Mouse (Mus musculus) frontal cortex, adult (tissue): ENCODE results near the gene Fbxo7.

Experiments used
- ATAC-seq: cut with Nextera tagmentation; 2 replicates; pipeline ENCODE4 v1.9.2; 2017; ENCODE audit warnings: mild to moderate bottlenecking, moderate library complexity, mixed read lengths; ENCODE audit not compliant: low TSS enrichment

Fbxo7 gene

DNA sequence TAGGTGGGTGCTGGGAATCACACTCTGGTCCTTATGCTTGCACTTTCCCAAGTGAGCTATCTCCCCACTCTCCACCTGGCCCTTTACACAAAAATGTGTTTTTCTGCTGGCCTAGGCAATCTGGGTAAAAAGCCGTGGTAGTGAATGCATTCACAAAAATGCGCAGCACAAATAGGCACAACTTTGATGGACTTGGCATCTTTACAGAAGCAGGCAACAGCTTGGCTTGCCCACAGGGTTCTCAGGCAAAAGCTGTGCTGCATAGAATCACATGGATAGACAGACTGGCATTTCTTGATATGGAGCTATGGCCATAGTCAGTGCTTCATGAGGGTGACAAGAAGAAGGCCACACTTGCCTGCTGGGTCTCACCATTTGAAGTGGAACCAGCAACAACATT is 57.0 kb downstream of the Fbxo7 start:
- no peak for ATAC-seq

GRCm38 (mm10) chr10:86079921-86080320 is 58.1 kb downstream of the Fbxo7 start:
- no peak for ATAC-seq

DNA sequence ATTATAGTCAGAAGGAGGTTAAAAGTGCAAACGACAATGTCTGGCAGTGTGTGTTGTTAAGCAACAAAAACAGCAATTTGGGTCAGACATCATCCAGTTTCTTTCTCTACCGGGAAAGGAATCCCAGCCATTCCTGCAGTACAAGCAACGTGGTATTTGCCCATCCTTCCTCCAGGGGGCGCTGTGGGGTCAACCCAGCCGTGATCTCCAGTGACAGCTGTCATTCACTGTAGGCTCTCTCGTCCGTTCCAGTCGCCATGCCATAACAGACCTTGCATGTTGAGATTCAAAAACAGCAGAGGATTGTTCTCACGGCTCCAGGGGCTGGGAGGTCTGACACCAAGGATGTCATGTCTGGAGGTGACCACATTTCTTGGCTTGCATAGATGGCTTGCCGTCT is 70.1 kb downstream of the Fbxo7 start:
- ATAC-seq: no peak

GRCm38 (mm10) chr10:86093109-86094035 is 71.6 kb downstream of the Fbxo7 start:
- no peak for ATAC-seq

DNA sequence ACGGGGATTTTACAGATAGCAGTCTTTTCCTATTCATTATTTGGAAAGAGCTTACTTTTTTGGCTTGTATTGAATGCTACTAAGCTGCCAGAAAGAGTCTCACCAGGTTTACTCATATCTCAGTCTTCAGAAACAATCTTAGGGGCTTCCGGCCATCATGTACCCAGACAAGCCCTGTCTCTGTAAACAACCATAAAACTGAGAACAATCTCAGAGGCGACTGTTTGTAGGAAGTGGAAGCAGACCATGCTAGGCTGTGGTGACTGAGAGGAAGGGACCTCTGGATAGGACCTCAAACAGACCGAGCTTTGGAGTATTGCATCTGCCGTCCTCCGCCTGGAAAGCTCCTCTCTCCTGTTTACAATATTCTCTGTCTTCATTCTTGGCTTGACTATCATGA is 76.6 kb downstream of the Fbxo7 start:
- ATAC-seq: no peak

DNA sequence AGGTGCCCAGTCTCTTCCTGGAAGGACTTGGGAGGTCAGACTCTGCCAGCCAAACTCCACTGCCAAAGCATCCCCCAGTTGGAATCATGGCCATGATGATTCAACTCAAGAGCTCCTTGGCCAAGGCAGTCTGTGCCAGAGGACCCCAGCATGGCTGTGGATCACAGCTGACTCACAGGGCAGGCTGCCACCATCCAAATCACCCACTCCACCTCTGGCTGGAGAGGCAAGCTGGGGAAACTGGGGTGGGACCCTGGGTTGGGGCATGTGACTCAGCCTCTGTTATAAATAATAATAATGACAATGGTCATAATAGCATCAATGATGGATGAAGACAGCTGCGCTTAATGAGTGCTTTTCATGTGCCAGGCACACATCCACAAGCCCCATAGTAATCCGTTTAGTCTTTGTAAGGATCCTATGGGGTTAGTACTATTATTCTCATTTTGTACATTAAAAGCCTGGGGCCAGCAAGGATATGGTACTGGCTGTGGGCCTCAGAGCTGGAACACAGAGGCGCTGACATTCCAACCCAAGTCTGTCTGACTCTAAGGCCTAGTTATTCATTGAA is 78.6 kb downstream of the Fbxo7 start:
- no peak for ATAC-seq
